Mouse (Mus musculus) MEL (cell line): ENCODE results near the gene Zfp1. TPM values are rescaled to one million over a fixed set of nuclear protein-coding genes. Genes with fewer than 3 reads are reported as not detected.
A peak's percentile ranks its signal among the peaks of the same experiment; 100 is the strongest.

Experiments
- DNase-seq: peaks from one replicate; pipeline ENCODE4 v3.0.0; 2011; ENCODE audit warnings: low read depth, low spot score
- H3K27ac ChIP-seq: 2 replicates; pipeline ENCODE4 v1.5.1; 2012; ENCODE audit warnings: low read depth, mild to moderate bottlenecking, control low read depth, low read length, moderate library complexity; ENCODE audit not compliant: control insufficient read depth
- H3K27me3 ChIP-seq, 2 experiments: fragments of 150-350 bp in 1 of 2; sonication (generic) in 1 of 2; 2 replicates each; pipeline ENCODE4 v1.6.1; 2012; ENCODE audit warnings: low read length in 2 of 2, mild to moderate bottlenecking in 2 of 2, improper control_type of control experiment in 1 of 2, moderate library complexity in 1 of 2; ENCODE audit not compliant: insufficient read depth in 2 of 2, control insufficient read depth in 1 of 2
- H3K36me3 ChIP-seq, 2 experiments: 2 replicates each; pipeline ENCODE4 v1.6.1; 2012 to 2014; ENCODE audit warnings: low read length in 2 of 2, improper control_type of control experiment in 1 of 2, inconsistent platforms in 1 of 2, mild to moderate bottlenecking in 1 of 2; ENCODE audit not compliant: insufficient read depth in 2 of 2, control insufficient read depth in 1 of 2
- H3K4me1 ChIP-seq, 2 experiments: fragments of 150-350 bp in 1 of 2; sonication (generic) in 1 of 2; 2 replicates each; pipeline ENCODE4 v1.6.1; 2012; ENCODE audit warnings: low read length in 2 of 2, improper control_type of control experiment in 1 of 2, mild to moderate bottlenecking in 1 of 2; ENCODE audit not compliant: insufficient read depth in 2 of 2, control insufficient read depth in 1 of 2
- H3K4me3 ChIP-seq, 2 experiments: fragments of 150-350 bp in 1 of 2; sonication (generic) in 1 of 2; 2 replicates each; pipeline ENCODE4 v1.5.1; 2012; ENCODE audit warnings: low read depth in 2 of 2, low read length in 2 of 2, mild to moderate bottlenecking in 2 of 2, moderate library complexity in 2 of 2, control low read depth in 1 of 2, improper control_type of control experiment in 1 of 2; ENCODE audit not compliant: control insufficient read depth in 1 of 2, insufficient read depth in 1 of 2
- H3K79me2 ChIP-seq: 2 replicates; pipeline ENCODE4 v1.6.1; 2012; ENCODE audit warnings: mild to moderate bottlenecking, low read length, moderate library complexity; ENCODE audit not compliant: control insufficient read depth, poor library complexity, insufficient read depth
- H3K9ac ChIP-seq: 2 replicates; pipeline ENCODE4 v1.6.1; 2012; ENCODE audit warnings: low read depth, mild to moderate bottlenecking, control low read depth, low read length, moderate library complexity; ENCODE audit not compliant: control insufficient read depth, poor library complexity, severe bottlenecking
- H3K9me3 ChIP-seq: fragments of 150-350 bp; sonication (generic); replicated peaks from 2 replicates; pipeline ENCODE4 v1.6.1; 2012; ENCODE audit warnings: mild to moderate bottlenecking, low read length, improper control_type of control experiment, moderate library complexity; ENCODE audit not compliant: insufficient read depth
- BHLHE40 ChIP-seq: IDR thresholded peaks from 2 replicates; pipeline ENCODE4 v1.6.1; 2012; ENCODE audit warnings: low read depth, mild to moderate bottlenecking, inconsistent platforms, low read length, improper control_type of control experiment, borderline replicate concordance
- CHD1 ChIP-seq: IDR thresholded peaks from 2 replicates; pipeline ENCODE4 v1.6.1; 2012; ENCODE audit warnings: low read depth, mild to moderate bottlenecking, inconsistent platforms, low read length, improper control_type of control experiment
- CHD2 ChIP-seq: IDR thresholded peaks from 2 replicates; pipeline ENCODE4 v1.6.1; 2011; ENCODE audit warnings: low read length, improper control_type of control experiment
- CTCF ChIP-seq, 3 experiments: IDR thresholded peaks in 2 of 3; conservative IDR thresholded peaks in 1 of 3; 2 replicates each; pipeline ENCODE4 v1.5.1; 2011 to 2012; ENCODE audit warnings: low read length in 3 of 3, low read depth in 2 of 3, mild to moderate bottlenecking in 2 of 3, improper control_type of control experiment in 1 of 3, inconsistent platforms in 1 of 3, mixed read lengths in 1 of 3, moderate library complexity in 1 of 3; ENCODE audit not compliant: control insufficient read depth in 1 of 3, insufficient read depth in 1 of 3, poor library complexity in 1 of 3, severe bottlenecking in 1 of 3
- E2F4 ChIP-seq: IDR thresholded peaks from 2 replicates; pipeline ENCODE4 v1.6.1; 2011; ENCODE audit warnings: low read depth, low read length, improper control_type of control experiment, borderline replicate concordance
- GABPA ChIP-seq: IDR thresholded peaks from 2 replicates; pipeline ENCODE4 v1.6.1; 2012; ENCODE audit warnings: low read depth, mild to moderate bottlenecking, inconsistent platforms, low read length, improper control_type of control experiment, moderate library complexity
- HCFC1 ChIP-seq: IDR thresholded peaks from 2 replicates; pipeline ENCODE4 v1.6.1; 2012; ENCODE audit warnings: low read depth, mild to moderate bottlenecking, inconsistent platforms, low read length, improper control_type of control experiment, moderate library complexity
- MAFK ChIP-seq: IDR thresholded peaks from 2 replicates; pipeline ENCODE4 v1.6.1; 2011; ENCODE audit warnings: low read depth, mild to moderate bottlenecking, low read length, improper control_type of control experiment, borderline replicate concordance
- MEF2A ChIP-seq: IDR thresholded peaks from 2 replicates; pipeline ENCODE4 v1.6.1; 2014; ENCODE audit warnings: low read depth, mild to moderate bottlenecking, inconsistent platforms, low read length, improper control_type of control experiment; ENCODE audit not compliant: poor library complexity, insufficient replicate concordance, severe bottlenecking; ENCODE audit errors: extremely low read depth
- NRF1 ChIP-seq: IDR thresholded peaks from 2 replicates; pipeline ENCODE4 v1.6.1; 2014; ENCODE audit warnings: low read depth, mild to moderate bottlenecking, inconsistent platforms, low read length, improper control_type of control experiment, moderate library complexity; ENCODE audit not compliant: poor library complexity, insufficient read depth, severe bottlenecking
- POLR2A ChIP-seq, 2 experiments: IDR thresholded peaks; 2 replicates each; pipeline ENCODE4 v1.6.1; 2011 to 2012; ENCODE audit warnings: low read length in 2 of 2, mild to moderate bottlenecking in 2 of 2, control low read depth in 1 of 2, improper control_type of control experiment in 1 of 2, low read depth in 1 of 2, moderate library complexity in 1 of 2; ENCODE audit not compliant: control insufficient read depth in 1 of 2, insufficient read depth in 1 of 2, poor library complexity in 1 of 2
- TAL1 ChIP-seq: IDR thresholded peaks from 2 replicates; pipeline ENCODE4 v1.6.1; 2012; ENCODE audit warnings: mild to moderate bottlenecking, inconsistent platforms, low read length, moderate library complexity, mixed read lengths
- USF1 ChIP-seq: IDR thresholded peaks from 2 replicates; pipeline ENCODE4 v1.6.1; 2014; ENCODE audit warnings: low read depth, mild to moderate bottlenecking, inconsistent platforms, low read length, improper control_type of control experiment, moderate library complexity
- USF2 ChIP-seq, 2 experiments: IDR thresholded peaks; 2 replicates each; pipeline ENCODE4 v1.6.1; 2011 to 2012; ENCODE audit warnings: improper control_type of control experiment in 2 of 2, low read length in 2 of 2, borderline replicate concordance in 1 of 2, inconsistent platforms in 1 of 2, low read depth in 1 of 2, mild to moderate bottlenecking in 1 of 2; ENCODE audit not compliant: insufficient read depth in 1 of 2
- ZKSCAN1 ChIP-seq: IDR thresholded peaks from 2 replicates; pipeline ENCODE4 v1.6.1; 2012; ENCODE audit warnings: low read depth, mild to moderate bottlenecking, inconsistent platforms, low read length, improper control_type of control experiment, moderate library complexity
- ZNF384 ChIP-seq: IDR thresholded peaks from 2 replicates; pipeline ENCODE4 v1.6.1; 2012; ENCODE audit warnings: low read depth, mild to moderate bottlenecking, inconsistent platforms, low read length, improper control_type of control experiment
- polyA plus RNA-seq, 2 experiments: library from polyadenylated mRNA; stranded (reverse) in 1 of 2; unstranded in 1 of 2; fragments of >175 nt in 1 of 2; fragments of >200 nt in 1 of 2; gene quantifications; 2 replicates each; pipeline versions ENCODE4 v1.2.1 to v1.2.4; 2012; ENCODE audit warnings: low replicate concordance in 2 of 2, low read depth in 1 of 2; ENCODE audit not compliant: insufficient read length in 2 of 2, insufficient read depth in 1 of 2, missing spikeins in 1 of 2
- total RNA-seq: library from RNA; depleted of rRNA; stranded (reverse); fragments of 300-350 nt; gene quantifications from 2 replicates; pipeline ENCODE4 v1.2.3, GENCODE M21; 2012

Zfp1 gene
- total and polyA plus RNA-seq, 3 experiments, result 12.2 to 12.4 TPM; not detected in 1

- DNase-seq, result peak; percentile 49
- Histone ChIP-seq H3K9ac (no peak overlapping the region), H3K27ac (no peak overlapping the region), H3K79me2 (peaks cover 28% of the 10 kb centered on the region), H3K36me3 (peaks cover under 1 to 17% of the 10 kb centered on the region in 2 experiments), H3K9me3 (no peaks in the 10 kb centered on the region), H3K4me1 (peaks cover 3 to 10% of the 10 kb centered on the region in 2 experiments; a peak in 2 of 4 replicates), H3K4me3 (no peak overlapping the region), H3K27me3 (no peaks in the 10 kb centered on the region)
- TF ChIP-seq ZNF384 (no peak), TAL1 (peak; percentile 77), USF1 (no peak)
Measured at GRCm38 (mm10) chr8:111648834-111649233, 5.6 kb downstream of the Zfp1 start.

GRCm38 (mm10) chr8:111650651-111651050 is 7.5 kb downstream of the Zfp1 start:
- H3K79me2 ChIP-seq, result peaks cover 31% of the 10 kb centered on the region
- no peaks in the 10 kb centered on the region for H3K9me3 ChIP-seq
- no peak overlapping the region for H3K9ac ChIP-seq
- H3K27ac ChIP-seq, result no peak overlapping the region
- peaks cover 2 to 9% of the 10 kb centered on the region in 2 experiments for H3K36me3 ChIP-seq
- TF ChIP-seq ZKSCAN1 (no peak), E2F4 (no peak), GABPA (no peak), CHD1 (no peak), BHLHE40 (no peak), USF2 (IDR thresholded peaks at IDR 0.05; ENCODE audit: borderline replicate concordance in 1 of 2, insufficient read depth in 1 of 2, low read depth in 1 of 2, low read length in 2 of 2) (no peak), CHD2 (no peak), CTCF (IDR thresholded peaks at IDR 0.05 in 2 of 3, conservative IDR thresholded peaks at IDR 0.05 in 1 of 3; ENCODE audit: control insufficient read depth in 1 of 3, insufficient read depth in 1 of 3, low read depth in 2 of 3, low read length in 3 of 3, poor library complexity in 1 of 3, severe bottlenecking in 1 of 3) (no peak), NRF1 (no peak), MEF2A (no peak), POLR2A (IDR thresholded peaks at IDR 0.05; ENCODE audit: control insufficient read depth in 1 of 2, insufficient read depth in 1 of 2, low read depth in 1 of 2, low read length in 2 of 2, poor library complexity in 1 of 2) (no peak), TAL1 (no peak), MAFK (no peak), HCFC1 (no peak)
- TF ChIP-seq, all 39 proteins: peak for 0
- DNase-seq, result no peak
- Histone ChIP-seq H3K4me1 (peaks cover 3 to 10% of the 10 kb centered on the region in 2 experiments; a peak in 2 of 4 replicates), H3K4me3 (no peak overlapping the region), H3K27me3 (no peaks in the 10 kb centered on the region)
